Comparison of ENCODE assay signal across 24 mouse cellular contexts in genomic region chr14:59186121-59186520, GRCm38 (mm10). TPM values are rescaled to one million over a fixed set of nuclear protein-coding genes. Genes with fewer than 3 reads are reported as not detected.
"Had no signal": no experiment of that assay in that cellular context is flagged by ENCODE, and none has a peak within 500 bp of the region (broad histone marks: within the 10 kb centered on the region; RNA-seq: fewer than 3 reads in every experiment).

No protein-coding gene starts in this region.

- H3K4me3 ChIP-seq: neural tube, embryonic 13.5 days; neural tube, embryonic 15.5 days; stomach, embryonic 15.5 days had no signal

- DNase-seq: retina, postnatal 1 day; right cerebral cortex, adult 18-20 months; right cerebral cortex, postnatal 14 days; right cerebral cortex, postnatal 25 days; right cerebral cortex, postnatal 4 days; spleen, adult 18-20 months; thymus, adult 18-20 months; thymus, adult 2 months; thymus, postnatal 14 days; thymus, postnatal 25 days; thymus, postnatal 36 days; thymus, postnatal 4 days had no signal

- H3K4me1 ChIP-seq: neural tube, embryonic 13.5 days; neural tube, embryonic 15.5 days; stomach, embryonic 15.5 days had no signal

- H3K4me2 ChIP-seq: neural tube, embryonic 13.5 days; neural tube, embryonic 15.5 days; stomach, embryonic 15.5 days had no signal

- H3K27me3 ChIP-seq: neural tube, embryonic 13.5 days; neural tube, embryonic 15.5 days; stomach, embryonic 15.5 days had no signal

- H3K27ac ChIP-seq: neural tube, embryonic 13.5 days; neural tube, embryonic 15.5 days; stomach, embryonic 15.5 days; stomach, postnatal 0 days had no signal

- H3K9ac ChIP-seq: neural tube, embryonic 13.5 days; neural tube, embryonic 15.5 days; stomach, embryonic 15.5 days had no signal

- H3K36me3 ChIP-seq: neural tube, embryonic 13.5 days; neural tube, embryonic 15.5 days; stomach, embryonic 15.5 days had no signal

- H3K9me3 ChIP-seq: neural tube, embryonic 13.5 days; neural tube, embryonic 15.5 days; stomach, embryonic 15.5 days had no signal

RNA-seq across cellular contexts. Expression of gene Gm5142, which starts 7.6 kb away (rescaled TPM):
- total RNA-seq: neutrophil, adult 5-6 weeks had no signal
- polyA plus RNA-seq: neural tube, embryonic 13.5 days; neural tube, embryonic 14.5 days; neural tube, embryonic 15.5 days; small intestine, adult 2 months; spleen, adult 2 months; stomach, embryonic 14.5 days; stomach, embryonic 15.5 days; stomach, embryonic 16.5 days; stomach, postnatal 0 days; thymus, adult 2 months; thymus, postnatal 0 days; urinary bladder, adult 2 months had no signal

RNA-seq across cellular contexts. Expression of gene 1700129C05Rik, which starts 43.4 kb away (rescaled TPM):
- total RNA-seq: neutrophil, adult 5-6 weeks had no signal
- polyA plus RNA-seq: neural tube, embryonic 13.5 days; neural tube, embryonic 14.5 days; neural tube, embryonic 15.5 days; small intestine, adult 2 months; spleen, adult 2 months; stomach, embryonic 14.5 days; stomach, embryonic 15.5 days; stomach, embryonic 16.5 days; stomach, postnatal 0 days; thymus, adult 2 months; thymus, postnatal 0 days; urinary bladder, adult 2 months had no signal
